ENCODE assay signal across 15 mouse cellular contexts in the genomic region with DNA sequence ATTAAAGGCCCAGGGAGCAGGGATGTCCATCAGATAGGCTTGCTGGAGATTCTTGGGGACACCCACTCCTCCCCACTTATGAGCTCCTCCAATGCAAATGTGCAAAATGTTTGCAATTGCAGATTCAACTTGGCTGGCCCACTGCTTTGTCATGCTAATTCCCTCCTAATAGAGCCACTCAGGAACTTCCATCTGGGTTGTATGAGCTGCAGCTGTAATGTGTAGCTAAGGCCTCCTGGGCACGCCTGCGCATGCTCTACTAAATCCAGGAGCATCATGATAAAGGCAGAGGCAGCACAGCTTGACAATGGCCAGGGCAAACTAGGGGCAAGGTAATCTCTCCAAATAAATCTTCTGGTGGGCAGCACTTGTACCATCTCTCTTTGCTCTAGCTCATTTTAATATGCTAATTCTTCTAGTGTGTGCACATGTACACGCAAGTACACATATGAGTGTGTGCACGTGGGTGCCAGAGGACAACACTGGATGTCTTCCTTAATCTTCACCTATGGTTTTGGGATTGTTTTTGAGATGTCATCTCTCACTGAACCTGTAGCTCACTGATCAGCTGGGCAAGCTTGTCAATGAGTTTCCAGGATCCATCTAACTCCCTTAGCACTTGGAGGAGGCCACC.
DNase-seq lines count a peak whose midpoint lies in the region; ATAC-seq lines count a peak whose summit lies in the region.
"Had no signal": no experiment of that assay in that cellular context is flagged by ENCODE, and none has a peak within 500 bp of the region (broad histone marks: within the 10 kb centered on the region; RNA-seq: fewer than 3 reads in every experiment).

No protein-coding gene starts in this region.

- H3K27me3 ChIP-seq in neural tube, embryonic 12.5 days (replicated peaks) = no peaks in the 10 kb centered on the region
- H3K27me3 ChIP-seq in forebrain, embryonic 12.5 days = no peaks in the 10 kb centered on the region
- H3K27me3 ChIP-seq in hindbrain, embryonic 16.5 days (replicated peaks; ENCODE audit: control insufficient read depth, insufficient read depth, low read length) = no peaks in the 10 kb centered on the region
- H3K27me3 ChIP-seq in neural tube, embryonic 14.5 days (ENCODE audit: control insufficient read depth, insufficient read depth, low read length) = no peaks in the 10 kb centered on the region
- H3K27me3 ChIP-seq in kidney, embryonic 14.5 days (ENCODE audit: control insufficient read depth, insufficient read depth, low read length) = no peaks in the 10 kb centered on the region
- H3K27me3 ChIP-seq: embryonic facial prominence, embryonic 12.5 days had no signal

- no peak overlapping the region for H3K9ac ChIP-seq in neural tube, embryonic 12.5 days
- no peak overlapping the region for H3K9ac ChIP-seq in forebrain, embryonic 12.5 days
- H3K9ac ChIP-seq in hindbrain, embryonic 16.5 days (ENCODE audit: low read depth, low read length) = no peak overlapping the region
- no peak overlapping the region for H3K9ac ChIP-seq in neural tube, embryonic 14.5 days (replicated peaks; ENCODE audit: low read depth, low read length)
- no peak overlapping the region for H3K9ac ChIP-seq in kidney, embryonic 14.5 days (ENCODE audit: low read depth, low read length)
- H3K9ac ChIP-seq: embryonic facial prominence, embryonic 12.5 days; liver, postnatal 0 days had no signal

- H3K4me1 ChIP-seq in neural tube, embryonic 12.5 days = peaks cover 21% of the 10 kb centered on the region
- H3K4me1 ChIP-seq in forebrain, embryonic 12.5 days = peaks cover 21% of the 10 kb centered on the region
- H3K4me1 ChIP-seq in hindbrain, embryonic 16.5 days (ENCODE audit: control insufficient read depth, insufficient read depth, low read depth, low read length) = peaks cover 4% of the 10 kb centered on the region
- 0 out of 2 replicates have a peak, but pooled peaks cover 2% of the 10 kb centered on the region for H3K4me1 ChIP-seq in neural tube, embryonic 14.5 days (ENCODE audit: control insufficient read depth, insufficient read depth, low read length)
- no peaks in the 10 kb centered on the region for H3K4me1 ChIP-seq in kidney, embryonic 14.5 days (ENCODE audit: control insufficient read depth, insufficient read depth, low read length)

- no peaks in the 10 kb centered on the region for H3K36me3 ChIP-seq in neural tube, embryonic 12.5 days
- no peaks in the 10 kb centered on the region for H3K36me3 ChIP-seq in forebrain, embryonic 12.5 days (replicated peaks)
- H3K36me3 ChIP-seq in hindbrain, embryonic 16.5 days (ENCODE audit: control insufficient read depth, insufficient read depth, low read length) = no peaks in the 10 kb centered on the region
- H3K36me3 ChIP-seq in neural tube, embryonic 14.5 days (ENCODE audit: control insufficient read depth, insufficient read depth, low read length) = no peaks in the 10 kb centered on the region
- H3K36me3 ChIP-seq in kidney, embryonic 14.5 days (ENCODE audit: control insufficient read depth, insufficient read depth, low read length) = no peaks in the 10 kb centered on the region

- no peak for DNase-seq in neural tube, embryonic 10.5 days (ENCODE audit: extremely low spot score, low spot score)
- no peak for DNase-seq in urinary bladder, postnatal 25 days (ENCODE audit: low spot score)
- no peak for DNase-seq in gastrocnemius, adult 18-20 months (ENCODE audit: low spot score)
- DNase-seq: cerebellum, adult 9-10 months; kidney, adult 18-20 months; layer of hippocampus, adult 9-11 months; liver, postnatal 0 days; right cerebral cortex, adult 18-20 months had no signal

- no peaks in the 10 kb centered on the region for H3K9me3 ChIP-seq in neural tube, embryonic 12.5 days
- no peaks in the 10 kb centered on the region for H3K9me3 ChIP-seq in forebrain, embryonic 12.5 days
- H3K9me3 ChIP-seq in hindbrain, embryonic 16.5 days (ENCODE audit: control insufficient read depth, low read length) = no peaks in the 10 kb centered on the region
- no peaks in the 10 kb centered on the region for H3K9me3 ChIP-seq in neural tube, embryonic 14.5 days (ENCODE audit: control insufficient read depth, low read length)
- no peaks in the 10 kb centered on the region for H3K9me3 ChIP-seq in kidney, embryonic 14.5 days (ENCODE audit: control insufficient read depth, low read length)
- H3K9me3 ChIP-seq: embryonic facial prominence, embryonic 12.5 days; heart, embryonic 10.5 days had no signal

- ATAC-seq in neural tube, embryonic 12.5 days (ENCODE audit: low FRiP score, low read depth) = peak; percentile 80
- ATAC-seq in forebrain, embryonic 12.5 days (ENCODE audit: low FRiP score) = peak; percentile 92
- 0 out of 2 replicates have a peak, but pooled peaks have one; percentile 51 for ATAC-seq in hindbrain, embryonic 16.5 days
- peak; percentile 63; the same call in 1 of the 2 replicates for ATAC-seq in neural tube, embryonic 14.5 days (ENCODE audit: low read depth)
- ATAC-seq in kidney, embryonic 14.5 days (ENCODE audit: low FRiP score, low TSS enrichment) = no peak
- ATAC-seq: liver, postnatal 0 days had no signal

- 70% methylated on average over 4 of the region's 4 CpGs for WGBS in neural tube, embryonic 12.5 days
- WGBS in forebrain, embryonic 12.5 days = 62% methylated on average over 4 of the region's 4 CpGs
- 61% methylated on average over 4 of the region's 4 CpGs for WGBS in hindbrain, embryonic 16.5 days
- WGBS in neural tube, embryonic 14.5 days = 59% methylated on average over 4 of the region's 4 CpGs
- 95% methylated on average over 4 of the region's 4 CpGs for WGBS in kidney, embryonic 14.5 days

- no peak overlapping the region for H3K4me3 ChIP-seq in neural tube, embryonic 12.5 days
- no peak overlapping the region for H3K4me3 ChIP-seq in forebrain, embryonic 12.5 days (replicated peaks)
- no peak overlapping the region for H3K4me3 ChIP-seq in hindbrain, embryonic 16.5 days (ENCODE audit: low read length)
- H3K4me3 ChIP-seq in neural tube, embryonic 14.5 days (ENCODE audit: low read depth, low read length) = no peak overlapping the region
- H3K4me3 ChIP-seq in kidney, embryonic 14.5 days (ENCODE audit: low read length) = no peak overlapping the region
- H3K4me3 ChIP-seq: embryonic facial prominence, embryonic 12.5 days; heart, embryonic 10.5 days had no signal

- no peak overlapping the region for H3K27ac ChIP-seq in neural tube, embryonic 12.5 days
- H3K27ac ChIP-seq in forebrain, embryonic 12.5 days = peak overlapping the region; percentile 66; the same call in 1 of the 2 replicates
- H3K27ac ChIP-seq in hindbrain, embryonic 16.5 days (ENCODE audit: low read depth, low read length) = no peak overlapping the region
- H3K27ac ChIP-seq in neural tube, embryonic 14.5 days (ENCODE audit: low read depth, low read length) = no peak overlapping the region
- no peak overlapping the region for H3K27ac ChIP-seq in kidney, embryonic 14.5 days (ENCODE audit: low read depth, low read length)

- no peak overlapping the region for H3K4me2 ChIP-seq in neural tube, embryonic 12.5 days (replicated peaks)
- peak overlapping the region; percentile 13; the same call in 1 of the 2 replicates for H3K4me2 ChIP-seq in forebrain, embryonic 12.5 days
- no peak overlapping the region for H3K4me2 ChIP-seq in hindbrain, embryonic 16.5 days (ENCODE audit: low read length)
- H3K4me2 ChIP-seq in neural tube, embryonic 14.5 days (ENCODE audit: low read depth, low read length) = no peak overlapping the region
- H3K4me2 ChIP-seq in kidney, embryonic 14.5 days (replicated peaks; ENCODE audit: low read depth, low read length) = no peak overlapping the region
- H3K4me2 ChIP-seq: embryonic facial prominence, embryonic 12.5 days had no signal
